Mouse (Mus musculus): ENCODE measurements around the gene Tas2r121.
"Not testable (repeated sequence)": the region's sequence is repeated elsewhere in the genome, so short reads cannot be mapped to it uniquely, and the experiment has no call there.

The Tas2r121 gene

GRCm38 (mm10) chr6:132700907-132701306, at the start of gene Tas2r121:
Gene Tas2r121, minus strand, starts transcription at chr6:132701007.
- DNase-seq (ENCODE audit: low spot score): no peak

GRCm38 (mm10) chr6:132750206-132750605, 49.4 kb upstream of the Tas2r121 start:
- DNase-seq (ENCODE audit: low spot score): no peak

- no peak for DNase-seq (ENCODE audit: low spot score)
Observed at GRCm38 (mm10) chr6:132737935-132738334, 37.1 kb upstream of the Tas2r121 start, which contains the start of gene Tas2r115. Gene Tas2r115, minus strand, starts transcription at chr6:132738035.

DNA sequence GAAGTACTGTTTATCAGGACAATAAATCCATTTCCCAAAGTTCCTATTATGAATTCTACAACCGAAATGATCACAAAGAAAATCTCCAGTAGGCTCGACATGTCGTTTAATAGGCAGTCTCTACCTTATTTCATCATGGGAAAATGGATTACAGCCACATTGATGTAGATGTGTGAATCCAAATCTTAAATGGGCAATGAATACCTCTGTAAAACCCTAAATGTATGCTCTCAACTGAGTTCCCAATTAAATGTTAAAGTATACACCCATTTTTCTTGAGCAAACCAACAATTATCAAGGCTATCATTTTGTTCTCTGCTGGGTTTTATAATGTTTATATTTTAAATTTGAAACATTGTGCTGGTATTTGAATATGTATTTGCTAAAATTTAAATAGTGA, 11.0 kb upstream of the Tas2r121 start, which contains the start of gene Tas2r122:
Gene Tas2r122 (minus strand): TSS at position 101 of the 400 bp plus-strand sequence.
- no peak for DNase-seq (ENCODE audit: low spot score)

DNA sequence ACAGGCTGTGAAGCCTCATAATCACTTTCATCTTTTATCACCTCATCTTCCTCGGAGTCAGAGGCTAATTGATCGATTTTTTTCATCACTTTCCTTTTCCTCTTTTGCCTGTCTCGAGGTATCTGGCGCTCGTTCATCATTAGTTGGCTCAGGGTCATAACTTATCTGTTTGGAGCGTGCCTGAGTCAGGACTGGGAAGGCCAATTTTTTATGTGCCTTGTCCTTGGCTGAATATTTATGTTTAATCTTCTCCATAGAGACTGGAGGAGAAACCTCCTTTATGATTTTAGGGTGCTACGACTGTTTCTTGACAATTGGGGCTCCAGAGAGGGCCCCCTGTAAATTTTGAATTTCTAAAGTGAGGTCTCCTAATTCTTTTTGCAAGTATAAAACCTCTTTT, 9.2 kb downstream of the Tas2r121 start:
- not testable (repeated sequence) for DNase-seq (ENCODE audit: low spot score)

GRCm38 (mm10) chr6:132656653-132657052, 44.2 kb downstream of the Tas2r121 start, which contains the start of gene Tas2r120:
Gene Tas2r120, plus strand, starts transcription at chr6:132656953.
- DNase-seq (ENCODE audit: low spot score): no peak

GRCm38 (mm10) chr6:132651426-132651825, 49.4 kb downstream of the Tas2r121 start, which contains the start of gene A630073D07Rik:
Gene A630073D07Rik, minus strand, starts transcription at chr6:132651526.
- DNase-seq (ENCODE audit: low spot score): no peak
